Mouse (Mus musculus) macrophage (primary cell): Measurements from ENCODE around the gene Npat. TPM values are rescaled to one million over a fixed set of nuclear protein-coding genes. Genes with fewer than 3 reads are reported as not detected.

ENCODE experiments used
- H3K27ac ChIP-seq: fragments of 350-480 bp; formaldehyde crosslinking; 2 replicates; pipeline ENCODE4 v1.9.0; 2021
- H3K36me3 ChIP-seq: fragments of 350-480 bp; formaldehyde crosslinking; 2 replicates; pipeline ENCODE4 v1.9.0; 2021; ENCODE audit errors: inconsistent target
- H3K4me3 ChIP-seq: fragments of 350-480 bp; formaldehyde crosslinking; 2 replicates; pipeline ENCODE4 v1.9.0; 2021; ENCODE audit errors: inconsistent target
- H3K79me2 ChIP-seq: fragments of 350-480 bp; formaldehyde crosslinking; 2 replicates; pipeline ENCODE4 v1.9.0; 2021; ENCODE audit errors: inconsistent target
- WGBS: methylation state at CpG from one replicate; pipeline ENCODE4 v1.1.7; 2026; ENCODE audit warnings: inconsistent platforms; ENCODE audit not compliant: missing documents; 5-methylcytosine and 5-hydroxymethylcytosine counted together
- polyA plus RNA-seq: library from polyadenylated mRNA; stranded (reverse); fragments of 250-400 nt; gene quantifications from 3 replicates; pipeline ENCODE4 v1.2.4, GENCODE M21; 2018; ENCODE audit warnings: inconsistent platforms

Gene Npat
- polyA plus RNA-seq, 1 experiment from 2014 or later: 9.2 TPM

DNA sequence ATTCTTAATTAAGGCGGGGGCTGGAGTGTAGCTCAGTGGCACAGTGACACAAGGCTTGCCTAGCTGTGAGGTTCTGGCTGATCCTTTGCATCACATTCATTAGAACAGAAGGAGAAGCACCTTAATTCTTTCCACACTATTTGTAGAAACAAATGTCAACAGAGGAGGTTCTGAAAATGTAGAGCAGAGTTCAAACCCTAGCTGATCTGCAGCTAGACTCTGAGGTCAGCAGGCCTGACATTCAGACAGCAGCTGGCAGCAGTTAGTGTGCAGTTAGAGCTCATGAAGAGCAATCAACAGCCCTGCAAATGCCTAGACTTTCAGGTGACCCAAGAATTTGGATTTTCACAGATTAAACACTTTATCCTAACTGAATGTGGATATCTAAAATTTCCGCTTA is 64.7 kb downstream of the Npat start:
- H3K79me2 ChIP-seq: peaks cover 71% of the 10 kb centered on the region
- H3K27ac ChIP-seq: no peak overlapping the region
- H3K36me3 ChIP-seq: no peaks in the 10 kb centered on the region
- H3K4me3 ChIP-seq: no peak overlapping the region
- 88% methylated on average over 1 of the region's 2 CpGs for WGBS

DNA sequence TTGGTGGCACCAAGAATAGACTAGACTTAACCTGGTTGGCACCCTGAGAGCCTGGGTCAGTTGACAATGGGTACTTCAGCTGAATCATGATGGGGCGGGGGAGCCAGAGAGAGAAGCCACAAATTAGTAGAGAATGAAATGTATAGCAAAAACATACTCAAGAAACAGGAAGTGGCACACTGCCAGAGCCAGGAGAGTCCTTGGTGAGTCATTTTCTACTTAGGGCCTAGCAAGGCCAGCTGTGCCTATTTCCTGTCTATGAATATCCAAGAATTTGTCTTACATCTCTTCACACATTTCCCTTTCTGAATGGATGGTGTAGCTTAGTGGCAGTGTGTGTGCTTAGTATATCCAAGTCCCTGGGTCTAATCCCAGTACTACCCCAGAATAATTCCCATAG is 66.5 kb downstream of the Npat start:
- WGBS: 0% methylated on average over 1 of the region's 1 CpGs
- H3K36me3 ChIP-seq: no peaks in the 10 kb centered on the region
- H3K4me3 ChIP-seq: no peak overlapping the region
- H3K27ac ChIP-seq: peak overlapping the region; percentile 46
- peaks cover 90% of the 10 kb centered on the region for H3K79me2 ChIP-seq

- no peak overlapping the region for H3K4me3 ChIP-seq
- 95% methylated on average over 3 of the region's 3 CpGs for WGBS
- peaks cover 91% of the 10 kb centered on the region for H3K79me2 ChIP-seq
- no peaks in the 10 kb centered on the region for H3K36me3 ChIP-seq
- H3K27ac ChIP-seq: peak overlapping the region; percentile 46
These were observed 67.0 kb downstream of the Npat start for GRCm38 (mm10) chr9:53603849-53604248.

DNA sequence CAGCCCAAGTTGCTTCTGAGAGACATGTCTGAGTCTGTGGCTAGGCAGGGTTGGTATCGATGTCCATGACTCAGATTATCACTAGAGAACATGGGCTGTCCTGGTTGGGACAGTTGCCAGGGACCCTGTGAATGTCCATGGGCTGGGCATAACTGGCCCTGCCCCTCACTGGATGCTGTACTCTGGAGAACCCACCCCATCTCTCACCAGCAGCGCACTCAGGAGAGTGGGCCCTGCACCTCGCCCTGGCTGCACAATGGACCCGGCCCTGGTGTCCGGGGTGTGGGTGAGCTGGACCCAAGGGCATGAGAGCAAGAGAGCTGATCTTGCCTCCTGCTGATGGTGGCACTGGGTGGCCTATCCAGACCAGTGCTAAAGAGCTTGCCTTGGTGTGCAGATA is 68.1 kb downstream of the Npat start:
- peaks cover 93% of the 10 kb centered on the region for H3K79me2 ChIP-seq
- H3K4me3 ChIP-seq: no peak overlapping the region
- WGBS: 100% methylated on average over 5 of the region's 5 CpGs
- H3K27ac ChIP-seq: no peak overlapping the region
- H3K36me3 ChIP-seq: no peaks in the 10 kb centered on the region

GRCm38 (mm10) chr9:53607192-53607591 is 70.3 kb downstream of the Npat start:
- Histone ChIP-seq H3K27ac (no peak overlapping the region), H3K4me3 (no peak overlapping the region), H3K79me2 (peaks cover 73% of the 10 kb centered on the region), H3K36me3 (no peaks in the 10 kb centered on the region)
- 100% methylated on average over 1 of the region's 3 CpGs for WGBS

DNA sequence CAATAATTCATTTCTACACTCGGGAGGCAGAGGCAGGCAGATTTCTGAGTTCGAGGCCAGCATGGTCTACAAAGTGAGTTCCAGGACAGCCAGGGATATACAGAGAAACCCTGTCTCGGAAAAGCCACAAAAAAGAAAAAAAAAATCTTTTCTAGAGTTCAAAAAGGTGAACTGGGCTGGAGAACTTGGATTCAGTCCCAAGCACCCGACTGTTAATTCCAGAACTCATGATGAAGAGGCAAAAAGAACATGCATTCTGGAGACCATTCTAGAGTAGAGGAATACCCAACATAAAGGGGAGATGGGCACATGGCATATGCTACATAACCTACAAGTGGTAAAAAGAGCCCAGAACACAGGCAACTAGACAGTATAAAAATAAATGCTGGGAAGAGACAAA is 71.0 kb downstream of the Npat start:
- WGBS: 95% methylated on average over 4 of the region's 4 CpGs
- Histone ChIP-seq H3K36me3 (no peaks in the 10 kb centered on the region), H3K4me3 (no peak overlapping the region), H3K79me2 (peaks cover 67% of the 10 kb centered on the region), H3K27ac (no peak overlapping the region)

DNA sequence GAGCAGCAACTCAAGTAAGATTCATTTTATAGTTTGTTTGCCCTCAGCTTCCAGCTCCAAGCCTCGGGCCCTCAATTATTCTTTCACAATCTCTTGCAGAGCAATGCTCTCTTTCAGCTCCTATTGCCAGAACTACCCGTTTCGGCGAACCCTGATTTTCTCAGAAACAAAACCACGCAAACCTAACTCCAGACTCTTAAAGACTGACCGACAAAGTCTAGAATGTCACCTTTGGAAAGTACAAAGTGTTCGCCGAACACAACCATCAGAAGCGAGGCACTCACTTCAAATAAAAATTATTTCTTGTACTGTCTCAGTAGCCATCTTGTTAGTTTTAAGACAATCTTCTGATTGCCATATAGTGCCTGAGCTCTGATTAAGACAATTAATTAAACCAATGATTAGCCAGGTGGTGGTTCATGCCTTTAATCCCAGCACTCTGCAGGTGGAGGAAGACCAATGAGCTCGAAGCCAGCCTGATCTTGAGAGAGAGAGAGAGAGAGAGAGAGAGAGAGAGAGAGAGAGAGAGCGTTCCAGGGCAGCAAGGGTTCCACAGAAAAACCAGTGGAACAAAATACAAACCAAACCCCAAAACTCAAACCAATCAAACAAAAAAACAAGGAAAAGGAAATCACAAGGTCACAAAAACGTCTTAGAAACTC is 72.6 kb downstream of the Npat start:
- H3K79me2 ChIP-seq: peaks cover 55% of the 10 kb centered on the region
- peak overlapping the region; percentile 64 for H3K4me3 ChIP-seq
- H3K27ac ChIP-seq: peak overlapping the region; percentile 37
- WGBS: 54% methylated on average over 12 of the region's 12 CpGs
- H3K36me3 ChIP-seq: no peaks in the 10 kb centered on the region

GRCm38 (mm10) chr9:53609968-53610781 is 73.3 kb downstream of the Npat start, which contains the start of gene Acat1:
Gene Acat1, minus strand, starts transcription at chr9:53610382.
- Histone ChIP-seq H3K36me3 (no peaks in the 10 kb centered on the region), H3K27ac (peak within 1 kb of the TSS; percentile 37)
- 1% methylated on average over 49 of the region's 52 CpGs for WGBS

GRCm38 (mm10) chr9:53614286-53614685 is 77.4 kb downstream of the Npat start:
- Histone ChIP-seq H3K27ac (no peak overlapping the region), H3K4me3 (no peak overlapping the region), H3K79me2 (peaks cover 6% of the 10 kb centered on the region), H3K36me3 (peaks cover 30% of the 10 kb centered on the region)
- 100% methylated on average over 4 of the region's 4 CpGs for WGBS

More at GRCm38 (mm10) chr9:53609968-53610781, 73.3 kb downstream of the Npat start, which contains the start of gene Acat1:
- peaks cover 47% of the 10 kb centered on the region for H3K79me2 ChIP-seq
- peak within 1 kb of the TSS; percentile 64 for H3K4me3 ChIP-seq

- Histone ChIP-seq H3K4me3 (no peak overlapping the region), H3K36me3 (peaks cover 40% of the 10 kb centered on the region), H3K27ac (no peak overlapping the region), H3K79me2 (no peaks in the 10 kb centered on the region)
- WGBS: 95% methylated on average over 8 of the region's 8 CpGs
These were observed 78.4 kb downstream of the Npat start for GRCm38 (mm10) chr9:53615246-53615645.

Other genes starting within 250 kb of the Npat start
- gene Exph5, start 235.4 kb upstream of the Npat start, polyA plus RNA-seq: not detected in 3 replicates
- 16.0 to 28.9 TPM (median 22.4 TPM) in 3 replicates for gene Kdelc2, start 153.0 kb upstream of the Npat start, polyA plus RNA-seq
- 0.22 to 0.46 TPM in 2 of 3 replicates, not detected in the other for gene 4930550C14Rik, start 134.7 kb upstream of the Npat start, polyA plus RNA-seq
- 2.7 to 8.8 TPM (median 5.2 TPM) in 3 replicates for gene Atm, start 307 bp upstream of the Npat start, polyA plus RNA-seq
- gene Acat1, start 73.3 kb downstream of the Npat start, polyA plus RNA-seq: 21.5 to 33.2 TPM (median 27.8 TPM) in 3 replicates
- gene Cul5, start 133.0 kb downstream of the Npat start, polyA plus RNA-seq: 12.7 to 19.8 TPM (median 18.2 TPM) in 3 replicates
- gene Rab39, start 169.2 kb downstream of the Npat start, polyA plus RNA-seq: 0.79 to 1.9 TPM (median 1.4 TPM) in 3 replicates
- gene Slc35f2, start 234.5 kb downstream of the Npat start, polyA plus RNA-seq: not detected in 3 replicates